Mouse (Mus musculus): Measurements from ENCODE around the gene Aurkb.
A peak's percentile ranks its signal among the peaks of the same experiment; 100 is the strongest.

Gene Aurkb

GRCm38 (mm10) chr11:69065394-69065925, 20.0 kb downstream of the Aurkb start:
- no peak for DNase-seq

GRCm38 (mm10) chr11:69066163-69066861, 20.9 kb downstream of the Aurkb start:
- no peak for DNase-seq

- DNase-seq: peak; percentile 94
These were observed 21.5 kb downstream of the Aurkb start for GRCm38 (mm10) chr11:69066956-69067355.

GRCm38 (mm10) chr11:69067601-69068000, 22.2 kb downstream of the Aurkb start:
- DNase-seq: no peak

- peak; percentile 45 for DNase-seq
These were observed 24.6 kb downstream of the Aurkb start for GRCm38 (mm10) chr11:69070093-69070492.

- peak; percentile 95 for DNase-seq
These were observed 25.3 kb downstream of the Aurkb start, which contains the start of gene Tmem107 for GRCm38 (mm10) chr11:69070590-69071222. Tmem107 (plus strand) TSS chr11:69070806.

- no peak for DNase-seq
These were observed 25.8 kb downstream of the Aurkb start for GRCm38 (mm10) chr11:69071262-69071661.

- no peak for DNase-seq
These were observed 26.8 kb downstream of the Aurkb start for GRCm38 (mm10) chr11:69072234-69072633.

- DNase-seq: peak; percentile 6
These were observed 27.2 kb downstream of the Aurkb start for GRCm38 (mm10) chr11:69072666-69073064.

- peak; percentile 82 for DNase-seq
These were observed 27.8 kb downstream of the Aurkb start for GRCm38 (mm10) chr11:69073065-69073888.

GRCm38 (mm10) chr11:69073951-69074775, 28.7 kb downstream of the Aurkb start:
- no peak for DNase-seq

GRCm38 (mm10) chr11:69074776-69075069, 29.3 kb downstream of the Aurkb start:
- no peak for DNase-seq

GRCm38 (mm10) chr11:69075764-69076479, 30.5 kb downstream of the Aurkb start:
- no peak for DNase-seq

- no peak for DNase-seq
These were observed 31.1 kb downstream of the Aurkb start for GRCm38 (mm10) chr11:69076572-69076971.

GRCm38 (mm10) chr11:69077316-69077715, 31.9 kb downstream of the Aurkb start:
- no peak for DNase-seq

- DNase-seq: no peak
These were observed 32.6 kb downstream of the Aurkb start for GRCm38 (mm10) chr11:69078041-69078440.

- no peak for DNase-seq
These were observed 33.5 kb downstream of the Aurkb start for GRCm38 (mm10) chr11:69078805-69079438.

- no peak for DNase-seq
These were observed 34.8 kb downstream of the Aurkb start for GRCm38 (mm10) chr11:69080102-69080854.

GRCm38 (mm10) chr11:69080855-69081222, 35.4 kb downstream of the Aurkb start:
- no peak for DNase-seq

GRCm38 (mm10) chr11:69081613-69082012, 36.2 kb downstream of the Aurkb start:
- DNase-seq: no peak

GRCm38 (mm10) chr11:69085608-69086007, 40.2 kb downstream of the Aurkb start:
- DNase-seq: no peak
